Mouse (Mus musculus): Measurements from ENCODE around the gene Polr3gl. TPM values are rescaled to one million over a fixed set of nuclear protein-coding genes. Genes with fewer than 3 reads are reported as not detected.
A peak's percentile ranks its signal among the peaks of the same experiment; 100 is the strongest.

Gene Polr3gl
- total RNA-seq, 1 experiment, result 5.7 TPM

DNA sequence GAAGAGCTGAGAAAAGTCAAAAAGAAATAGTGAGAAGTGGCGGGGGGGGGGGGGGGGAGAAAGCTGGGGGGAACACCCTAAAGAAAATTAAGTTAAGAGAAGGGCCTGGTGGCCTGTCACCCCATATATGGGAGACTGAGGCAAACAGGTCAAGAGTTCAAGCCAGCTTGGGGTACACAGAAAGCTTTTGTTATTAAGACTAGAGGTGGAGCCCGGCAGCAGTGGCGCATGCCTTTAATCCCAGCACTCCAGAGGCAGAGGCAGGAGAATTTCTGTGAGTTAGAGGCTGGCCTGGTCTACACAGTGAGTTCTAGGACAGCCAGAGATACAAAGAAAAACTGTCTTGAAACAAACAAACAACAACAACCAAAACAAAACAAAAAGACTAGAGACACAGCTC, 28.9 kb downstream of the Polr3gl start:
- H3K9ac ChIP-seq (ENCODE audit: insufficient read depth, low read depth, low read length, poor library complexity, severe bottlenecking), result no peak overlapping the region
- TF ChIP-seq ZC3H11A (IDR thresholded peaks at IDR 0.05; ENCODE audit: borderline replicate concordance, low read depth, low read length), result no peak
- no peak for TF ChIP-seq ZNF384 (IDR thresholded peaks at IDR 0.05; ENCODE audit: low read depth, low read length)
- no peak for TF ChIP-seq MAFK (IDR thresholded peaks at IDR 0.05; ENCODE audit: insufficient read depth, low read depth, low read length)
- no peak for TF ChIP-seq CHD2 (IDR thresholded peaks at IDR 0.05; ENCODE audit: low read depth, low read length)
- no peak for TF ChIP-seq HCFC1 (IDR thresholded peaks at IDR 0.05; ENCODE audit: borderline replicate concordance, insufficient read depth, low read length)
- H3K27ac ChIP-seq (ENCODE audit: insufficient read depth, low read depth, low read length, poor library complexity, severe bottlenecking), result peak overlapping the region; percentile 47; the same call in 1 of the 2 replicates
- peaks cover 15% of the 10 kb centered on the region for H3K36me3 ChIP-seq (ENCODE audit: control insufficient read depth, insufficient read depth, low read length, poor library complexity, severe bottlenecking)
- H3K9me3 ChIP-seq (ENCODE audit: control insufficient read depth, insufficient read depth, low read depth, low read length), result no peaks in the 10 kb centered on the region
- in situ Hi-C loops (cut with MboI; ENCODE audit: low sequenced_read_pairs in 2 of 2, unreplicated experiment in 2 of 2), result no loop called here
- peaks cover 12 to 25% of the 10 kb centered on the region in 2 experiments for H3K4me1 ChIP-seq (ENCODE audit: control insufficient read depth in 2 of 2, insufficient read depth in 2 of 2, low read length in 2 of 2, poor library complexity in 1 of 2)
- no peak overlapping the region for H3K4me3 ChIP-seq (ENCODE audit: insufficient read depth in 1 of 2, low read depth in 1 of 2, low read length in 2 of 2, poor library complexity in 1 of 2, severe bottlenecking in 1 of 2)
- no peak for DNase-seq (ENCODE audit: low read depth, low spot score)

DNA sequence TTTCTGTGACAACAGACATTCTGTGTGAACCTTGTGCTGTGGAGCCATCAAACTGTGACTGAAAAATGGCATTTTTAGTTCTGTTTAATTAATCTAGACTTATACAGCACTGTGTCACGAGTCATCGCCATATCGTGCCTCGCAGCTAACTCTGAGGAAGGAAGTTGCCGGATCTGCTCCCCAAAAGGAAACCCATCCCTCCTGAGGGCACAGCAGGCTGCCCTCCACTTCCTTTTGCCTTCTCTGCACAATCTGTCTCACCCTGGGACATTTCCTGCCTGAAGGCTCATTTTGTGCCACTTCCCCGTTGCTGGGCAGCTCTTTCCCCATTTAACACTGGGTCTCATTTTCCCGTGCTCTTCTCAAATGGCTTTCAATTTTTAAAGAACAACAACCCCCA, 29.3 kb downstream of the Polr3gl start:
- Histone ChIP-seq H3K4me1 (ENCODE audit: control insufficient read depth in 2 of 2, insufficient read depth in 2 of 2, low read length in 2 of 2, poor library complexity in 1 of 2) (peaks cover 12 to 25% of the 10 kb centered on the region in 2 experiments), H3K27ac (ENCODE audit: insufficient read depth, low read depth, low read length, poor library complexity, severe bottlenecking) (peak overlapping the region; percentile 47; the same call in 1 of the 2 replicates), H3K4me3 (ENCODE audit: insufficient read depth in 1 of 2, low read depth in 1 of 2, low read length in 2 of 2, poor library complexity in 1 of 2, severe bottlenecking in 1 of 2) (no peak overlapping the region), H3K9ac (ENCODE audit: insufficient read depth, low read depth, low read length, poor library complexity, severe bottlenecking) (peak overlapping the region; percentile 1; the same call in 1 of the 2 replicates), H3K9me3 (ENCODE audit: control insufficient read depth, insufficient read depth, low read depth, low read length) (no peaks in the 10 kb centered on the region), H3K36me3 (ENCODE audit: control insufficient read depth, insufficient read depth, low read length, poor library complexity, severe bottlenecking) (peaks cover 20% of the 10 kb centered on the region)
- TF ChIP-seq ZNF384 (IDR thresholded peaks at IDR 0.05; ENCODE audit: low read depth, low read length) (no peak), CHD2 (IDR thresholded peaks at IDR 0.05; ENCODE audit: low read depth, low read length) (no peak), ZC3H11A (IDR thresholded peaks at IDR 0.05; ENCODE audit: borderline replicate concordance, low read depth, low read length) (no peak), HCFC1 (IDR thresholded peaks at IDR 0.05; ENCODE audit: borderline replicate concordance, insufficient read depth, low read length) (no peak), MAFK (IDR thresholded peaks at IDR 0.05; ENCODE audit: insufficient read depth, low read depth, low read length) (no peak)
- in situ Hi-C loops (cut with MboI; ENCODE audit: low sequenced_read_pairs in 2 of 2, unreplicated experiment in 2 of 2), result no loop called here
- no peak for DNase-seq (ENCODE audit: low read depth, low spot score)

DNA sequence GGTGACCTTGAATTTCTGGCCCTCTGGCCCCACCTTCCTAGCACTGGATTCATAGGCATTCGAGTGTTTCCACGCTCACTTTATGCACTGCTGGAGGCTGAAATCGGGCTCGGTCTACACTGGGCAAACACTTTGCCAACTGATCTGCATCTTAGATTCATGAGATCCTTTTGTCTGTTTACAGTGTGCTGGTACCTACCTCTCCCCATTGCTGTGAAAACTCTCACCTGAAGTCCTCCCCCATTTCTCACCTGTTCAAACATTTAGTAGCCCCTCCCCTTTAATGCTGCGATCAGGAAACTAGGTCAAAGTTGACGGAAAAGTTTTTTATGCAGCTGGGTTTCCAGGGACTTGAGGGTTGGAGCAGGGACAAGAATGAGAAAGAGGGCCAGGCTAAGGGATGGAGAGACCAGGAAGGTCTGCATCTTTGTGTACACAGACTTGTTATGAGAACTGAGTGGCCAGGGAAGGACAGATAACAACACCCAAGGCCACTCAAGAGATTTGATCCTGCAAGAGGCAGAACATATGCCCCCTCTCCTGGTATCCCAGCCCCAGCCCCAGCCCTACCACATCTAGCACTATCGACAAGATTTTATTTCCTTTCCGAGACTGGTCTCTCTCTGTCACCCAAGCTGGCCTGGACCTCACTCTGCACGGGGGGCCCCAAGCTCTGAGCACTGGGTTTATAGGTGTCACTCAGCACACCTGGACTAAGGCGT, 29.9 kb downstream of the Polr3gl start:
- Histone ChIP-seq H3K9ac (ENCODE audit: insufficient read depth, low read depth, low read length, poor library complexity, severe bottlenecking) (peak overlapping the region; percentile 1; the same call in 1 of the 2 replicates), H3K27ac (ENCODE audit: insufficient read depth, low read depth, low read length, poor library complexity, severe bottlenecking) (peak overlapping the region; percentile 47; the same call in 1 of the 2 replicates), H3K4me3 (ENCODE audit: insufficient read depth in 1 of 2, low read depth in 1 of 2, low read length in 2 of 2, poor library complexity in 1 of 2, severe bottlenecking in 1 of 2) (no peak overlapping the region), H3K9me3 (ENCODE audit: control insufficient read depth, insufficient read depth, low read depth, low read length) (no peaks in the 10 kb centered on the region), H3K36me3 (ENCODE audit: control insufficient read depth, insufficient read depth, low read length, poor library complexity, severe bottlenecking) (peaks cover 24% of the 10 kb centered on the region), H3K4me1 (ENCODE audit: control insufficient read depth in 2 of 2, insufficient read depth in 2 of 2, low read length in 2 of 2, poor library complexity in 1 of 2) (peaks cover 12 to 21% of the 10 kb centered on the region in 2 experiments)
- no peak for TF ChIP-seq HCFC1 (IDR thresholded peaks at IDR 0.05; ENCODE audit: borderline replicate concordance, insufficient read depth, low read length)
- TF ChIP-seq MAFK (IDR thresholded peaks at IDR 0.05; ENCODE audit: insufficient read depth, low read depth, low read length), result no peak
- no peak for TF ChIP-seq ZC3H11A (IDR thresholded peaks at IDR 0.05; ENCODE audit: borderline replicate concordance, low read depth, low read length)
- TF ChIP-seq CHD2 (IDR thresholded peaks at IDR 0.05; ENCODE audit: low read depth, low read length), result no peak
- in situ Hi-C loops (cut with MboI; ENCODE audit: low sequenced_read_pairs in 2 of 2, unreplicated experiment in 2 of 2), result no loop called here
- DNase-seq (ENCODE audit: low read depth, low spot score), result no peak

DNA sequence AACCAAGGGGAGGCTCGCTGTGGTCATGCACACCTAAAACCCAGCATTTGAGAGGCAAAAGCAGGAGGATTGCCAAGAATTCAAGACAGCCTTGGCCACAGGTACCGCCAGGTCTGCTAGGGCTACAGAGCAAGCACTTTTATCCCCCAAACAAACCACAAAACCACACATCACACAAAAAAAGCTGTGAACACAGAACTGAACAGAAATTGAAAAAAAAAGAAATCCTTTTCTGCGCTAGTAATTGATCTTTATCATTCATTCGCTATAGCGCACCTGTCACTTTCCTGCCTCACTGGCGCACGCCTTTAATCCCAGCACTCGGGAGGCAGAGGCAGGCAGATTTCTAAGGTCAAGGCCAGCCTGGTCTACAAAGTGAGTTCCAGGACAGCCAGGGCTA, 30.7 kb downstream of the Polr3gl start:
- in situ Hi-C loops (cut with MboI; ENCODE audit: low sequenced_read_pairs in 2 of 2, unreplicated experiment in 2 of 2), result no loop called here
- Histone ChIP-seq H3K27ac (ENCODE audit: insufficient read depth, low read depth, low read length, poor library complexity, severe bottlenecking) (no peak overlapping the region), H3K36me3 (ENCODE audit: control insufficient read depth, insufficient read depth, low read length, poor library complexity, severe bottlenecking) (peaks cover 28% of the 10 kb centered on the region), H3K4me1 (ENCODE audit: control insufficient read depth in 2 of 2, insufficient read depth in 2 of 2, low read length in 2 of 2, poor library complexity in 1 of 2) (peaks cover 9 to 21% of the 10 kb centered on the region in 2 experiments), H3K9ac (ENCODE audit: insufficient read depth, low read depth, low read length, poor library complexity, severe bottlenecking) (no peak overlapping the region; the same call in 1 of the 2 replicates), H3K9me3 (ENCODE audit: control insufficient read depth, insufficient read depth, low read depth, low read length) (no peaks in the 10 kb centered on the region), H3K4me3 (ENCODE audit: insufficient read depth in 1 of 2, low read depth in 1 of 2, low read length in 2 of 2, poor library complexity in 1 of 2, severe bottlenecking in 1 of 2) (0 out of 4 replicates have a peak overlapping the region, but pooled peaks of 1 of the 2 experiments have one; percentile 7)
- TF ChIP-seq ZC3H11A (IDR thresholded peaks at IDR 0.05; ENCODE audit: borderline replicate concordance, low read depth, low read length) (no peak), MAFK (IDR thresholded peaks at IDR 0.05; ENCODE audit: insufficient read depth, low read depth, low read length) (no peak), CHD2 (IDR thresholded peaks at IDR 0.05; ENCODE audit: low read depth, low read length) (no peak), ZNF384 (IDR thresholded peaks at IDR 0.05; ENCODE audit: low read depth, low read length) (no peak), HCFC1 (IDR thresholded peaks at IDR 0.05; ENCODE audit: borderline replicate concordance, insufficient read depth, low read length) (no peak)
- no peak for DNase-seq (ENCODE audit: low read depth, low spot score)

All from ES-E14 (cell line).